In genomic region chr11:26452693-26453092, GRCm38 (mm10) we compare ENCODE assay signal across 28 mouse cellular contexts.
A peak's percentile ranks its signal among the peaks of the same experiment; 100 is the strongest.
DNase-seq lines count a peak whose midpoint lies in the region; ATAC-seq and TF ChIP-seq lines count a peak whose summit lies in the region.
"Had no signal": no experiment of that assay in that cellular context is flagged by ENCODE, and none has a peak within 500 bp of the region (broad histone marks: within the 10 kb centered on the region; RNA-seq: fewer than 3 reads in every experiment).

No protein-coding gene starts in this region.

- intact Hi-C loops in heart, adult 2 months (cut with DNase I): no loop called here

- H3K9me3 ChIP-seq in liver, postnatal 0 days (ENCODE audit: low read length): no peaks in the 10 kb centered on the region
- H3K9me3 ChIP-seq in liver, embryonic 12.5 days (replicated peaks): no peaks in the 10 kb centered on the region
- no peaks in the 10 kb centered on the region for H3K9me3 ChIP-seq in midbrain, embryonic 14.5 days (ENCODE audit: control insufficient read depth, low read length)
- H3K9me3 ChIP-seq: embryonic facial prominence, embryonic 10.5 days; embryonic facial prominence, embryonic 15.5 days; forebrain, embryonic 15.5 days; heart, embryonic 10.5 days; heart, embryonic 15.5 days; hindbrain, embryonic 12.5 days; limb, embryonic 13.5 days; lung, embryonic 15.5 days; midbrain, embryonic 10.5 days; neural tube, embryonic 12.5 days had no signal

- no peak for TF ChIP-seq POLR2A in heart, adult 2 months (IDR thresholded peaks at IDR 0.05; ENCODE audit: insufficient read depth, low read depth, low read length)

- 44% methylated on average over 4 of the region's 4 CpGs for WGBS in liver, postnatal 0 days (ENCODE audit: insufficient replicate concordance)
- 47% methylated on average over 4 of the region's 4 CpGs for WGBS in liver, embryonic 12.5 days (ENCODE audit: insufficient replicate concordance)
- WGBS in midbrain, embryonic 14.5 days: 92% methylated on average over 4 of the region's 4 CpGs
- 82% methylated on average over 4 of the region's 4 CpGs for WGBS in heart, adult 2 months

- no peak for DNase-seq in liver, postnatal 0 days
- peak; percentile 70 for DNase-seq in MEL-GATA-1-ER (ENCODE audit: extremely low read depth, low read depth)
- DNase-seq in midbrain, embryonic 14.5 days: no peak
- DNase-seq in heart, adult 2 months: no peak
- DNase-seq: adrenal gland, postnatal 14 days; cerebellum, postnatal 14 days; kidney, adult 8-10 months; kidney, postnatal 4 days; thymus, postnatal 14 days had no signal

- no peaks in the 10 kb centered on the region for H3K36me3 ChIP-seq in liver, postnatal 0 days (replicated peaks; ENCODE audit: insufficient read depth, low read length)
- H3K36me3 ChIP-seq in liver, embryonic 12.5 days: no peaks in the 10 kb centered on the region
- H3K36me3 ChIP-seq in midbrain, embryonic 14.5 days (ENCODE audit: control insufficient read depth, insufficient read depth, low read length): no peaks in the 10 kb centered on the region
- no peaks in the 10 kb centered on the region for H3K36me3 ChIP-seq in heart, adult 2 months (ENCODE audit: control insufficient read depth, insufficient read depth, low read length)
- H3K36me3 ChIP-seq: embryonic facial prominence, embryonic 15.5 days; forebrain, embryonic 15.5 days; heart, embryonic 10.5 days; heart, embryonic 15.5 days; hindbrain, embryonic 12.5 days; limb, embryonic 13.5 days; lung, embryonic 15.5 days; midbrain, embryonic 10.5 days; neural tube, embryonic 12.5 days had no signal

- H3K27me3 ChIP-seq in liver, postnatal 0 days (ENCODE audit: insufficient read depth, low read length): no peaks in the 10 kb centered on the region
- no peaks in the 10 kb centered on the region for H3K27me3 ChIP-seq in liver, embryonic 12.5 days (replicated peaks)
- H3K27me3 ChIP-seq in midbrain, embryonic 14.5 days (ENCODE audit: control insufficient read depth, insufficient read depth, low read length): no peaks in the 10 kb centered on the region
- no peaks in the 10 kb centered on the region for H3K27me3 ChIP-seq in heart, adult 2 months (ENCODE audit: control insufficient read depth, insufficient read depth, low read length)
- H3K27me3 ChIP-seq: embryonic facial prominence, embryonic 15.5 days; forebrain, embryonic 15.5 days; heart, embryonic 15.5 days; hindbrain, embryonic 12.5 days; limb, embryonic 13.5 days; lung, embryonic 15.5 days; neural tube, embryonic 12.5 days had no signal

- H3K4me3 ChIP-seq in liver, postnatal 0 days (ENCODE audit: low read depth, low read length): no peak overlapping the region
- H3K4me3 ChIP-seq in liver, embryonic 12.5 days: no peak overlapping the region
- H3K4me3 ChIP-seq in midbrain, embryonic 14.5 days (replicated peaks; ENCODE audit: low read depth, low read length): no peak overlapping the region
- H3K4me3 ChIP-seq in heart, adult 2 months: no peak overlapping the region
- H3K4me3 ChIP-seq: embryonic facial prominence, embryonic 10.5 days; embryonic facial prominence, embryonic 15.5 days; forebrain, embryonic 15.5 days; heart, embryonic 10.5 days; heart, embryonic 15.5 days; hindbrain, embryonic 12.5 days; limb, embryonic 13.5 days; lung, embryonic 15.5 days; midbrain, embryonic 10.5 days; myocyte; neural tube, embryonic 12.5 days had no signal

- no peak for ATAC-seq in liver, postnatal 0 days
- ATAC-seq in liver, embryonic 12.5 days: no peak
- ATAC-seq in granulocyte monocyte progenitor cell, adult 5-6 weeks (replicated peaks; ENCODE audit: poor library complexity, severe bottlenecking): peak; percentile 93
- ATAC-seq in monocyte, adult 5-6 weeks (replicated peaks; ENCODE audit: insufficient number of reproducible peaks, low FRiP score, low TSS enrichment, poor library complexity, severe bottlenecking): peak; percentile 83
- ATAC-seq in midbrain, embryonic 14.5 days (ENCODE audit: low FRiP score, low TSS enrichment): no peak
- ATAC-seq in megakaryocyte-erythroid progenitor cell, adult 5-6 weeks (replicated peaks; ENCODE audit: low FRiP score, low TSS enrichment, poor library complexity, severe bottlenecking): no peak
- ATAC-seq: forebrain, embryonic 15.5 days; intestine, embryonic 16.5 days; midbrain, embryonic 16.5 days had no signal

- no peak for TF ChIP-seq EP300 in liver, postnatal 0 days (IDR thresholded peaks at IDR 0.05; ENCODE audit: low read depth)
- TF ChIP-seq EP300 in heart, adult 2 months (IDR thresholded peaks at IDR 0.05; ENCODE audit: insufficient read depth, low read depth, low read length): no peak

- no peak overlapping the region for H3K9ac ChIP-seq in liver, postnatal 0 days (replicated peaks)
- H3K9ac ChIP-seq in liver, embryonic 12.5 days: no peak overlapping the region
- H3K9ac ChIP-seq in midbrain, embryonic 14.5 days (replicated peaks; ENCODE audit: low read length): no peak overlapping the region
- H3K9ac ChIP-seq in heart, adult 2 months (ENCODE audit: low read depth, low read length): no peak overlapping the region
- H3K9ac ChIP-seq: embryonic facial prominence, embryonic 15.5 days; forebrain, embryonic 15.5 days; heart, embryonic 15.5 days; hindbrain, embryonic 12.5 days; limb, embryonic 13.5 days; liver, embryonic 14.5 days; lung, embryonic 15.5 days; neural tube, embryonic 12.5 days had no signal

- no peak for TF ChIP-seq CTCF in liver, postnatal 0 days (IDR thresholded peaks at IDR 0.05; ENCODE audit: low read depth)
- TF ChIP-seq CTCF in heart, adult 2 months (IDR thresholded peaks at IDR 0.05): no peak

- H3K79me2 ChIP-seq in heart, adult 2 months (replicated peaks; ENCODE audit: control insufficient read depth, insufficient read depth, low read length): no peaks in the 10 kb centered on the region

- peak overlapping the region; percentile 71 for H3K27ac ChIP-seq in liver, postnatal 0 days (ENCODE audit: low read depth)
- H3K27ac ChIP-seq in liver, embryonic 12.5 days: no peak overlapping the region
- H3K27ac ChIP-seq in midbrain, embryonic 14.5 days (replicated peaks; ENCODE audit: low read depth, low read length): no peak overlapping the region
- H3K27ac ChIP-seq in heart, adult 2 months: no peak overlapping the region
- H3K27ac ChIP-seq: embryonic facial prominence, embryonic 10.5 days; embryonic facial prominence, embryonic 15.5 days; forebrain, embryonic 15.5 days; heart, embryonic 10.5 days; heart, embryonic 15.5 days; hindbrain, embryonic 12.5 days; kidney, postnatal 0 days; limb, embryonic 13.5 days; liver, embryonic 14.5 days; lung, embryonic 15.5 days; midbrain, embryonic 10.5 days; neural tube, embryonic 12.5 days had no signal

- H3K4me2 ChIP-seq in liver, postnatal 0 days (ENCODE audit: low read depth, low read length): no peak overlapping the region
- no peak overlapping the region for H3K4me2 ChIP-seq in liver, embryonic 12.5 days
- H3K4me2 ChIP-seq in midbrain, embryonic 14.5 days (ENCODE audit: low read length): no peak overlapping the region
- H3K4me2 ChIP-seq: embryonic facial prominence, embryonic 15.5 days; forebrain, embryonic 15.5 days; heart, embryonic 15.5 days; hindbrain, embryonic 12.5 days; limb, embryonic 13.5 days; lung, embryonic 15.5 days; neural tube, embryonic 12.5 days had no signal

- H3K4me1 ChIP-seq in liver, postnatal 0 days (ENCODE audit: insufficient read depth): peaks cover 4% of the 10 kb centered on the region; the same call in 1 of the 2 replicates
- peaks cover 14% of the 10 kb centered on the region for H3K4me1 ChIP-seq in liver, embryonic 12.5 days
- no peaks in the 10 kb centered on the region for H3K4me1 ChIP-seq in midbrain, embryonic 14.5 days (ENCODE audit: control insufficient read depth, insufficient read depth, low read length)
- H3K4me1 ChIP-seq in heart, adult 2 months (ENCODE audit: control insufficient read depth, insufficient read depth, low read length): no peaks in the 10 kb centered on the region
- H3K4me1 ChIP-seq: embryonic facial prominence, embryonic 10.5 days; embryonic facial prominence, embryonic 15.5 days; forebrain, embryonic 15.5 days; heart, embryonic 10.5 days; hindbrain, embryonic 12.5 days; limb, embryonic 13.5 days; lung, embryonic 15.5 days; midbrain, embryonic 10.5 days; neural tube, embryonic 12.5 days had no signal

Comparison
In these comparisons a context has a peak if more than half of its experiments do, and no peak if none do; other contexts are left out.
1. ATAC-seq: peak in granulocyte monocyte progenitor cell, adult 5-6 weeks (single experiment) and monocyte, adult 5-6 weeks (single experiment); none in liver, postnatal 0 days (single experiment), liver, embryonic 12.5 days (single experiment), midbrain, embryonic 14.5 days (single experiment) and megakaryocyte-erythroid progenitor cell, adult 5-6 weeks (single experiment).